Mouse (Mus musculus) adrenal gland, adult 8-10 months (tissue): ENCODE results near the gene Scgb1a1. TPM values are rescaled to one million over a fixed set of nuclear protein-coding genes. Genes with fewer than 3 reads are reported as not detected.
"Not testable (repeated sequence)": the region's sequence is repeated elsewhere in the genome, so short reads cannot be mapped to it uniquely, and the experiment has no call there.

ENCODE experiments used
- DNase-seq: peaks from one replicate; pipeline ENCODE4 v3.0.0; 2022
- total RNA-seq, 4 experiments: library from RNA; stranded (reverse); gene quantifications; 2 replicates each; pipeline ENCODE4 v1.2.4; 2022

Scgb1a1 gene
- total RNA-seq, 4 experiments from 2014 or later = 0.73 TPM; not detected in 3

GRCm38 (mm10) chr19:9065621-9066561 is 21.9 kb downstream of the Scgb1a1 start:
- DNase-seq = no peak

DNA sequence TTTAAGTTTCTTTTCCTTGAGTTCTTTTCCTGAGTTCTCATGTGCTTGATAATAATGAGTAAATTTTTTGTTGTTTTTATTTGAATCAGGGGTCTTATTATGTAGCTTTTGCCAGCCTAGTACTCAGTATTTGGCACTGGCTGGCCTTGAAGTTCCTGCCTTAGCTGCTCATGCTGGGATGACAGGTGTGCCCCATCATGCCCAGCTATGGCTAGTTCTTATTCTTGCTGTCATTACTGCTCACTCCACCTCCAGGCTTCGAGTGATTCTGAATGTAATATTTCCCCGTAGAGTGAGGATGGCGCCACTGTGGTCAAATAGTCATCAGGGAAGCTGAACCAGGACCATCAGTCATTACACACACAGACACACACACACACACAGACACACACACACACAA is 23.9 kb downstream of the Scgb1a1 start:
- DNase-seq = no peak

- no peak for DNase-seq
Measured at GRCm38 (mm10) chr19:9062822-9063221, 24.9 kb downstream of the Scgb1a1 start.

- DNase-seq = peak; percentile 77
Measured at GRCm38 (mm10) chr19:9061221-9061893, 26.4 kb downstream of the Scgb1a1 start.

GRCm38 (mm10) chr19:9060103-9060502 is 27.7 kb downstream of the Scgb1a1 start:
- DNase-seq = no peak

GRCm38 (mm10) chr19:9059391-9059790 is 28.4 kb downstream of the Scgb1a1 start:
- no peak for DNase-seq

DNA sequence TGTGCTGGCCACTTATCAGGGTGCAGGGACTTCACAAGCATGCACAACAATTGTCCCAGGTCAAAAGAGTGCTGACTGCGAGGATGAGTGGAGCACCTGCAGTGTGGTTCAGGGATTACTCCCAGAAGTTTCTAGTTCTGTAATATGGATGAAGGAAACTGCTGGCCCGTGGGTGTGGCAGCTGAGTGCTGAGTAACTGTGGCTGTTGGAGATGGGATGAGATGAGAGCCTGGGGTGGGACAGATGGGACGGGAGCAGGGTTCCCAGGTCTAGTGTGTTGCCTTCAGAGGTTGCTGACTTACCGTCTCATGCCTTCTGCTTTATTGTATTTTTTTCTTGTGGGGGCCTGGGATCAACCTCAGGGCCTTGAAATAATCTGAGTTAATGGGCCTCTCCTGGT is 28.8 kb downstream of the Scgb1a1 start:
- no peak for DNase-seq

GRCm38 (mm10) chr19:9058331-9058884 is 29.4 kb downstream of the Scgb1a1 start:
- DNase-seq = no peak

- DNase-seq = no peak
Measured at GRCm38 (mm10) chr19:9057679-9058078, 30.1 kb downstream of the Scgb1a1 start.

GRCm38 (mm10) chr19:9055703-9056355 is 31.9 kb downstream of the Scgb1a1 start:
- no peak for DNase-seq

- DNase-seq = no peak
Measured at GRCm38 (mm10) chr19:9055153-9055552, 32.6 kb downstream of the Scgb1a1 start.

- DNase-seq = peak; percentile 69
Measured at GRCm38 (mm10) chr19:9052803-9053431, 34.8 kb downstream of the Scgb1a1 start.

- not testable (repeated sequence) for DNase-seq
Measured at GRCm38 (mm10) chr19:9051985-9052384, 35.8 kb downstream of the Scgb1a1 start.

- DNase-seq = no peak
Measured at GRCm38 (mm10) chr19:9050294-9051229, 37.2 kb downstream of the Scgb1a1 start.

DNA sequence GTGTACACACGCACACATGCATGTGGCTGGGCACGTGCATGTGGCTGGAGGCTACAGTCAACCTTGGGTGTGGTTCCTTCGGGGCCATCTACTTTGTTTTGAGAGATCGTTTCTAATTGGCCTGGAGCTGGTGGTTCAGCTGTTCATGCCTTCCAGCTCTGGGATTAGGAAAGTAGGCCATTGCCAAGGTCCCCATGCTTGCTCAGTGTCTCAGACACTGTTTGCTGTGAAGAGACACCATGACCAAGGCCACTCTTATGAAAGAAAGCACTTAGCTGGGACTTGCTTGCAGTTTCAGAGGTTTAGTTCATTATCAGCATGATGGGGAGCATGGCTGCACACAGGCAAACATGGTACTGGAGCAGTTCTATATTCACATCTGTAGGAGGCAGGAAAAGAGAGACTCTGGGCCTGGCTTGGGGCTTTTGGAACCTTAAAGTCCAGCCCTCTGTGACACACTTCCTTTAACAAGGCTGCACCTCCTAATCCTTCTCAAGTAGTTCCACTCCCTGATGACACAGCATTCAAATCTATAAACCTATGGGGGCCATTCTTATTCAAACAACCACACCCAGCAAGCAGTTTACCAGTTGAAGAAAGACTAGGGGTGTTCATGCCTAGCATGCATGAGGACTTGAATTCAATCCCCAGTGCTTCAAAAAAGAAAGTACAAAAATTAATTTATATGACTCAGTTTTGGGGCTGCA is 38.6 kb downstream of the Scgb1a1 start:
- peak; percentile 57 for DNase-seq

DNA sequence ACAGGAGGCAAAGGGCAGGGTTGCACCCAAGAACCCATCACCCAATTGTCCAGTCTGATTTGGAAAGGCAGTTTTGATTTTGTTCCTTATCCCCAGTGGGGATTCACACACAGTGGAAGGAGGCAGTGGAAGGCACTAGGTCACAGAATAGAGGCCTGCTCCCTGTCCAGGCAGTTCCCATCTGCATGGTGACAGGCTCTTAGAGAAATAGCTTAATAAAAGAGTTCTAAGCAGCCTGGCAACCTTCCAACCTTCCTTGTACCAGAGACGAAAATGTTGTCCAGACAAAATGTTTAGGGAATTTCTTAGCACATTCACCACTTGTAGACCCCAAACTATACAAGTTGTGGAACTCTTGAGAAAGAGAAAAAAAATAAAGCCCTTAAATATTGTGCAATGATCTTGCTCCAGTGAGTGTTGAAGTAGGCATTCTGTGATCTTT is 39.8 kb downstream of the Scgb1a1 start:
- no peak for DNase-seq

DNA sequence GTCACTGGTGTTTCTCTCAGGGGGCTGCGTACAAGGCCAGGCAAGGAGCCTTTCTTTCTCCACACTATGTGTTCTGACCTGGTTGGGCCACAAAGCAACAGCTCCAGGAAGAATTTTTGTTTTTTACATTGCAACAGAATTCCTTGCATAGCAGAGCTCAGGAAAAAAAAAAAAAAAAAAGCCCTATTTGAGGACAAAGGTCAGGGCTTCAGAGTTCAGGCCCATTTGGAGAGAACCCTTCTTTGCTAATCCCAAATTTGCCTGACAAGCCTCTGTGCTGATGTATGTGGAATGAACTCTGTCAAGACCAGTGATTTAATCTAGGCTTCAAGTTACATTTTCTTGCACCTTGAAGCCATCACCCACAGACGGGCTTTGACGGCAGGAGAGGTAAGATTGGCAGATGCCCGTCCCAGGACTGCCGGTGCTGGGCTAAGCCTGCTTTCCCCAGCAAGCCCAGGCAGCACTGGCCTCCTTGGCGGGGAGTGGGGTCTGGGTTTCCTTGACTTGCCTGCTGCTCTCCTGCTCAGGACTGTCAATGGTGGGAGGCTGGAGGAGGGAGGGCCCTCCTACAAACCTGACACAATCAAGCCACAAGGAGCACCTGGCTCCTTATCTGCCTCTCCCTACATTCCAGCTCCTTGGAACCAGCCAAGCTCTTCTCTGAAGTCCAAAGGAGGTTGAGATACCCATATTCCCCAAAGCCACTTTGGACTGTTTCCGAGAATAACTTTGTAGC is 40.4 kb downstream of the Scgb1a1 start:
- DNase-seq = no peak

DNA sequence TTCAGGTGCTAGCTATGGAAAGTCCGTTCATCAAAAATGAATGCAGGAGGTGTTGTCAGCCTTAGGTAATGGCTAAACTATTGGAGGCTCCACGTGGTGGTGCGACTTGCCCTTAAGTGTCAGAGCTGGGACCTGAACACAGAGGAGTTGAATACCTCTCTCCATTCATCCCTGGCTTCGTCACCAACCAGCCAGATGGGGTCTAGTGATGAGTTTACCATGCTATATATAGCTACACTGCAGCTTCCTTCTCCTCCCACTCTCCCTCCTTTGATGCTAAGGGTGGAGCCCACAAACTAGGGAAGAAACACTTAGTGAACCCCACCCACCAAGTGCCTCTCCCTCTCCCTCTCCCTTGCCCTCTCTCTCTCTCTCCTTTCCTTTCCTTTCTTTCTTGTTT is 43.5 kb downstream of the Scgb1a1 start:
- DNase-seq = no peak

DNA sequence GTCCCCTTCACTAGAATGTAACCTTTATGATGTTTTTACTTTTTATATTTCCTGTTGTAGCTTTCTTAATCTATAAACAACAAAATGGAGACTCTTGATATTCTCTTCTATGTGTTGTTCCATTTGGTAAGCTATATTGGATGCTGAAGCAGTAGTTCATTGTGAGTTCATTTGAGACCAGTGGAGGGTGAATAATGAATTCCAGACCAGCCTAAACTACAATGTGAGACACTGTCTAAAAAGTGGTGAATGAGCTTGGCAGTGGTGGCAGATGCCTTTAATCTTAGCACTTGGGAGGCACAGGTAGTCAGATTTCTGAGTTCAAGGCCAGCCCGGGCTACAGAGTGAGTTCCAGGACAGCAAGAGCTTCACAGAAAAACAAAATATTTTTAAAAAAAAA is 44.6 kb downstream of the Scgb1a1 start:
- no peak for DNase-seq

DNA sequence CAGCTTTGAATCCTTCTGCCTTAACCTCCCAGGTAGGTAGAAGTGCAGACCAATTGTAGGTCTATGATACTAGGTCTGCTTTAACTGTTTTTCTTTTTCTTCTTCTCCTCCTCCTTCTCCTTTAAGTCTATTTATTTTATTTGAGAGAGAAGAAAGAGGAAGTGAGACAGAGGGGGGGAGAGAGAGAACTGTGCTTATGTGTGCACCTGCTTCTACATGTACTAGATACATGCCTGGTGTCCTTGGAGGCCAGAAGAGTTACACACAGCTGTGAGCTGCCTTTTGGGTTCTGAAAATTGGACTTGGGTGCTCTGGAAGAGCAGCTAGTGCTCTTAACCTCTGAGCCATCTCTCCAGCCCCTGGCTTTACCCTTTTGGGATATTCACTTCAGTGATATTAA is 46.7 kb downstream of the Scgb1a1 start:
- DNase-seq = no peak
